Comparison of ENCODE assay signal across 27 mouse cellular contexts in genomic region chr17:7398198-7398847, GRCm38 (mm10). TPM values are rescaled to one million over a fixed set of nuclear protein-coding genes. Genes with fewer than 3 reads are reported as not detected.
DNase-seq lines count a peak whose midpoint lies in the region; ATAC-seq and TF ChIP-seq lines count a peak whose summit lies in the region.
"Not testable (repeated sequence)": the region's sequence is repeated elsewhere in the genome, so short reads cannot be mapped to it uniquely, and the experiment has no call there.
"Had no signal": no experiment of that assay in that cellular context is flagged by ENCODE, and none has a peak within 500 bp of the region (broad histone marks: within the 10 kb centered on the region; RNA-seq: fewer than 3 reads in every experiment).

No protein-coding gene starts in this region.

- peaks cover 12 to 22% of the 10 kb centered on the region in 2 experiments for H3K4me1 ChIP-seq in CH12.LX (ENCODE audit: control insufficient read depth in 1 of 2, insufficient read depth in 2 of 2)
- H3K4me1 ChIP-seq in intestine, embryonic 16.5 days (ENCODE audit: control insufficient read depth, insufficient read depth, low read length): not testable (repeated sequence)

- not testable (repeated sequence) for H3K36me3 ChIP-seq in CH12.LX (replicated peaks in 1 of 2; ENCODE audit: control insufficient read depth in 1 of 2, insufficient read depth in 1 of 2, low read length in 1 of 2); intestine, embryonic 16.5 days (ENCODE audit: control insufficient read depth, insufficient read depth, low read length)

- TF ChIP-seq EP300 in CH12.LX (IDR thresholded peaks at IDR 0.05; ENCODE audit: low read length): not testable (repeated sequence)

- in situ Hi-C loops in CH12.LX (cut with MboI; ENCODE audit: low pct_ligation_motif_present, low pct_unique_long_range_greater_than_20kb, low sequenced_read_pairs): not testable (repeated sequence)

- TF ChIP-seq RAD21 in CH12.LX (IDR thresholded peaks at IDR 0.05; ENCODE audit: low read depth, low read length): not testable (repeated sequence)

- not testable (repeated sequence) for H3K9me3 ChIP-seq in CH12.LX (replicated peaks; ENCODE audit: low read length); intestine, embryonic 16.5 days (ENCODE audit: control insufficient read depth, low read length)

- ATAC-seq in granulocyte monocyte progenitor cell, adult 5-6 weeks (replicated peaks; ENCODE audit: poor library complexity, severe bottlenecking): peak; percentile 72
- peak; percentile 56; the same call in 1 of the 2 replicates for ATAC-seq in intestine, embryonic 16.5 days

- not testable (repeated sequence) for H3K79me2 ChIP-seq in CH12.LX (replicated peaks; ENCODE audit: control insufficient read depth, extremely low read depth, insufficient read depth, poor library complexity, severe bottlenecking)

- not testable (repeated sequence) for H3K4me2 ChIP-seq in CH12.LX (ENCODE audit: insufficient read depth, low read depth, poor library complexity, severe bottlenecking); intestine, embryonic 16.5 days (ENCODE audit: low read depth, low read length)

- not testable (repeated sequence) for H3K27me3 ChIP-seq in CH12.LX (replicated peaks); intestine, embryonic 16.5 days (replicated peaks; ENCODE audit: control insufficient read depth, insufficient read depth, low read length)

- dilution Hi-C loops in CH12.LX (cut with MboI; ENCODE audit: extremely low pct_ligation_motif_present, extremely low pct_unique_long_range_greater_than_20kb, low sequenced_read_pairs): not testable (repeated sequence)

- not testable (repeated sequence) for H3K9ac ChIP-seq in CH12.LX (ENCODE audit: insufficient read depth, low read depth); intestine, embryonic 16.5 days (ENCODE audit: low read depth, low read length)

- not testable (repeated sequence) for TF ChIP-seq CTCF in CH12.LX (conservative IDR thresholded peaks at IDR 0.05 in 1 of 2, IDR thresholded peaks at IDR 0.05 in 1 of 2; ENCODE audit: low read depth in 2 of 2, low read length in 2 of 2)

- 73% methylated on average over 6 of the region's 6 CpGs for WGBS in intestine, embryonic 16.5 days

- DNase-seq in CH12.LX (ENCODE audit: extremely low read depth): peak; percentile 48
- DNase-seq in adrenal gland, postnatal 10 days: peak; percentile 57
- peak; percentile 26 for DNase-seq in lung, postnatal 36 days
- peak; percentile 62 to 76 for DNase-seq in natural killer cell, adult 2 months (ENCODE audit: low spot score in 2 of 2)

- H3K27ac ChIP-seq in CH12.LX (ENCODE audit: insufficient read depth, low read depth); intestine, embryonic 16.5 days (ENCODE audit: low read length): not testable (repeated sequence)

- not testable (repeated sequence) for H3K4me3 ChIP-seq in CH12.LX (replicated peaks in 1 of 3; ENCODE audit: low read depth in 2 of 3, low read length in 2 of 3, poor library complexity in 1 of 3); intestine, embryonic 16.5 days (ENCODE audit: low read length)

- not testable (repeated sequence) for TF ChIP-seq POLR2A in CH12.LX (IDR thresholded peaks at IDR 0.05; ENCODE audit: low read depth, low read length)

TF ChIP-seq in CH12.LX, 34 proteins besides CTCF, POLR2A, EP300 and RAD21:
- TF ChIP-seq MAX (IDR thresholded peaks at IDR 0.05; ENCODE audit: low read length): 0 out of 2 replicates have a peak, but pooled peaks have one; percentile 38
- TF ChIP-seq ETS1 (conservative IDR thresholded peaks at IDR 0.05; ENCODE audit: low read depth, low read length): peak; percentile 72
- peak; percentile 89 for TF ChIP-seq BHLHE40 (IDR thresholded peaks at IDR 0.05; ENCODE audit: low read depth, low read length)
- TF ChIP-seq IRF4 (IDR thresholded peaks at IDR 0.05; ENCODE audit: low read depth, low read length): peak; percentile 42

RNA-seq across cellular contexts. Expression of gene Unc93a2, which starts 13.1 kb away (rescaled TPM):
- 0.08 and 0.13 TPM in 2 replicates for total RNA-seq in CH12.LX (2012; rRNA removed)
- 0.27 TPM in 1 of 2 replicates, not detected in the other for total RNA-seq in CH12.LX (2014; rRNA removed)
- polyA plus RNA-seq in CH12.LX (2012; ENCODE audit: insufficient read length, low read depth): 0.50 TPM in 1 of 2 replicates, not detected in the other
- total RNA-seq in adrenal gland, postnatal 10 days (2021): 1 to 10 TPM; 1.8 to 2.0 TPM
- not detected in 2 replicates for total RNA-seq in granulocyte monocyte progenitor cell, adult 5-6 weeks (2014; fragmentation: Nextera tagmentation)
- total RNA-seq in granulocyte monocyte progenitor cell, adult 5-6 weeks (2017): not detected in 2 replicates
- polyA plus RNA-seq in intestine, embryonic 16.5 days (2015; fragmentation: Nextera tagmentation; extraction: Ambion mirVana): 0.13 TPM in 1 of 2 replicates, not detected in the other
- total RNA-seq: gastrocnemius, postnatal 10 days; heart, postnatal 25 days; hindbrain, postnatal 0 days; layer of hippocampus, adult 2 months; layer of hippocampus, postnatal 14 days; left cerebral cortex, adult 2 months; left cerebral cortex, postnatal 25 days had no signal
- polyA plus RNA-seq: C2C12; embryonic facial prominence, embryonic 11.5 days; forebrain, embryonic 13.5 days; heart, embryonic 10.5 days; heart, embryonic 15.5 days; hindbrain, embryonic 12.5 days; kidney, embryonic 15.5 days; limb, embryonic 12.5 days; liver, embryonic 11.5 days; lung, embryonic 16.5 days; midbrain, embryonic 14.5 days; neural tube, embryonic 12.5 days; stomach, embryonic 14.5 days had no signal

RNA-seq across cellular contexts. Expression of gene Gm49630, which starts 26.5 kb away (rescaled TPM):
- total RNA-seq in CH12.LX (2012; rRNA removed) (not detected in 2 replicates), CH12.LX (2014; rRNA removed) (not detected in 2 replicates)
- not detected in 2 replicates for polyA plus RNA-seq in CH12.LX (2012; ENCODE audit: insufficient read length, low read depth)
- not detected for total RNA-seq in adrenal gland, postnatal 10 days (2021)
- total RNA-seq in granulocyte monocyte progenitor cell, adult 5-6 weeks (2014; fragmentation: Nextera tagmentation): not detected in 2 replicates
- total RNA-seq in granulocyte monocyte progenitor cell, adult 5-6 weeks (2017): not detected in 2 replicates
- not detected in 2 replicates for polyA plus RNA-seq in intestine, embryonic 16.5 days (2015; fragmentation: Nextera tagmentation; extraction: Ambion mirVana)
- total RNA-seq: gastrocnemius, postnatal 10 days; heart, postnatal 25 days; hindbrain, postnatal 0 days; layer of hippocampus, adult 2 months; layer of hippocampus, postnatal 14 days; left cerebral cortex, adult 2 months; left cerebral cortex, postnatal 25 days had no signal
- polyA plus RNA-seq: C2C12; embryonic facial prominence, embryonic 11.5 days; forebrain, embryonic 13.5 days; heart, embryonic 10.5 days; heart, embryonic 15.5 days; hindbrain, embryonic 12.5 days; hindbrain, postnatal 0 days; kidney, embryonic 15.5 days; limb, embryonic 12.5 days; liver, embryonic 11.5 days; liver, embryonic 16.5 days; lung, embryonic 16.5 days; midbrain, embryonic 14.5 days; neural tube, embryonic 12.5 days; stomach, embryonic 14.5 days had no signal

RNA-seq across cellular contexts. Expression of gene Ttll2, which starts 45.8 kb away (rescaled TPM):
- total RNA-seq in CH12.LX (2012; rRNA removed): not detected in 2 replicates
- total RNA-seq in CH12.LX (2014; rRNA removed): not detected in 2 replicates
- not detected in 2 replicates for polyA plus RNA-seq in CH12.LX (2012; ENCODE audit: insufficient read length, low read depth)
- total RNA-seq in adrenal gland, postnatal 10 days (2021): not detected
- not detected in 2 replicates for total RNA-seq in granulocyte monocyte progenitor cell, adult 5-6 weeks (2014; fragmentation: Nextera tagmentation)
- total RNA-seq in granulocyte monocyte progenitor cell, adult 5-6 weeks (2017): not detected in 2 replicates
- polyA plus RNA-seq in intestine, embryonic 16.5 days (2015; fragmentation: Nextera tagmentation; extraction: Ambion mirVana): not detected in 2 replicates
- total RNA-seq: gastrocnemius, postnatal 10 days; heart, postnatal 25 days; hindbrain, postnatal 0 days; layer of hippocampus, adult 2 months; layer of hippocampus, postnatal 14 days; left cerebral cortex, adult 2 months; left cerebral cortex, postnatal 25 days had no signal
- polyA plus RNA-seq: C2C12; embryonic facial prominence, embryonic 11.5 days; forebrain, embryonic 13.5 days; heart, embryonic 10.5 days; heart, embryonic 15.5 days; hindbrain, embryonic 12.5 days; hindbrain, postnatal 0 days; kidney, embryonic 15.5 days; limb, embryonic 12.5 days; liver, embryonic 11.5 days; lung, embryonic 16.5 days; midbrain, embryonic 14.5 days; neural tube, embryonic 12.5 days; stomach, embryonic 14.5 days had no signal
